Mouse (Mus musculus): ENCODE measurements around the gene Csf1.

The Csf1 gene

DNA sequence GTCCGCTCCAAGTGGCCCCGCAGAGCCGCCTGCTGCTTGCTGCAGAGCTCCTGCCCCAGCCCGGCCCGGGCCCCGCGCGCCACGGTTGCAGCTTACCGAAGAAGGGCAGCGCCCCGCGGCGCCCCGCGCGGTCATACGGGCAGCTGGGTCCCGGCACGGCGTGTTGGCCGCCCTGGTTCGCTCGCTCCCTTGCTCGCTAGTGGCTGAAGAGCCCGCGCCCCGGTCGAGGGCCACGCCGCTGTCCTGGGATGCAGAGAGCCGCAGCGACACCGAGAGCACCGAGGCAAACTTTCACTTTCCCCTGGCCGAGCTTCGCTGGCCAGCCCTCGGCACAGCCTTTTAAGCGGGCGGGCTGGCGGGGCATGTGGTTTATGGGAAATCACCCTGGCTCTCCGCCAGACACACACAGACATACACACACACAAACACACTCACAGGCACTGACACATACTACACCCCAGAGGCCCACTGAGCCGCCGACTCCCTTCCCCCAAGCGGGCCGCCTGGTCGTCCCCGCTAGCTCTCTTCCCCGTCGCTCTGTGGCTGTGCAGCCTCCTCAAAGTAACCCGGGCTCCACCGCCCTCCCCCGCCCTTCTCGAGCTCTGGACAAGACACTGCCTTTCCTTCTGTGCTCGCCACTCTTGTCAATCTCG, at the start of gene Csf1:
Gene Csf1, minus strand, starts transcription at position 541 of the 653 bp plus-strand sequence.
- peak; percentile 89 to 96 for DNase-seq (ENCODE audit: inconsistent age in 2 of 2, low spot score in 1 of 2)

DNA sequence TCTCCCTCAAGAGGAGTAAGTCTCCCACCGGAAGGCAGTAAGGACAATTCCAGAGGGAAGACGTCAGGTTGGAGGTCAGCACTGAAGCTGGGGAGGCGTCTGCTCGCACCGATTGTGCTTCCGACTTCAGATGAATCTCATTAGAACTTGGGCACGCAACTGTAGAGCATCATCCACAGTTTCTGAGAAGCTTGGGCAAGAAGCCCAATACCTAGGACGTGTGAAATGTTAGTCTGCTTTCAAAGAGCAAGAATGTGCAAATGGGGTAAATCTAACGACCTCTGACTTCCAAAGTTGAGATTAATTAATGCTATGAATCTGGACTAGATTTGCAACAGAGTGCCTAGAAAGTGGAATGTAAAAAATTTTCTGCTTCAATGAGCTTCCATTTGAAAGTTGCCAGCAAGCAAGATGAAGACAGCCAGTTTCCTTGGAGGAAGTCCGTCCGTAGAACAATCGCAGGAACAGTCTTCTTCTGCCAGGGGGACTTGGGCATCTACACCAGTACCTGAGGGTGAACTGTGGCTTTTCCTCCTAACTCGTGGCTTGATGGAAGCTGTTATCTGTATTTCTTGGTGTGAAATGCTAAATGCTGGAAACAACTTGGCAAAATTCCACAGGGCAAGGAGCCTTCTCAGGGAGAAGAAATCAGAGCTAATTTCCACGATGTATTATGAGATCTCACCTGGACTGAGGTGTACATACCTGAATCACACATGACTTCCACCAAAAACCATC, 47.9 kb upstream of the Csf1 start:
- no peak for DNase-seq (ENCODE audit: inconsistent age in 2 of 2, low spot score in 1 of 2)

DNA sequence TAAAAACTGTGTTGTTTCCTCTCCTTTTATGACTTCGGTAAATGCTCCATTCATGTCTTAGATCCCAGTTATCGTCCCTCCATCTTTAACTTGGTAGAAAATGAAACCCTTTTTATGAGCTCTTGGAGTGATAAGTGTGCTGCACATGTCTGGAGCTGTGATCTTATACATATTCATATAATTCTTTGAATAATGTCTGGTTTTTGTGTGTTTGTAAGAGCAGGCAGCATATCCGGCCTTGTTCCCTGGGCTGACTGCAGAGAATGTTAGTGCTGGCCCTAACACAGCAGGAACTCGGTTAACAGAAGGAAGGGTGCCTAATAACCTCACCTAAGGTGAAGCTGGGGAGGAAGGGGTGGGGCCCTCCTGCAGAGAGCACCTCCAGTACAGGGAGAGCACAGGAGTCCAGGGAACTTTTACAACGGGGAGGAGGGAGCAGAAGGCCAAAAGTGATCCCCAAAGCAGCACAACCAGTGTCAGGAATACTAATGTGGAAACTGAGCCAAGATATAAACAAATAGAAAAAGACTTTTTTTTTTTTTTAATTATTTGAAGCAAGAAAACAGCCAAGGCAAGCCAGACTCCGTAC, 47.2 kb upstream of the Csf1 start:
- no peak for DNase-seq (ENCODE audit: inconsistent age in 2 of 2, low spot score in 1 of 2)

DNA sequence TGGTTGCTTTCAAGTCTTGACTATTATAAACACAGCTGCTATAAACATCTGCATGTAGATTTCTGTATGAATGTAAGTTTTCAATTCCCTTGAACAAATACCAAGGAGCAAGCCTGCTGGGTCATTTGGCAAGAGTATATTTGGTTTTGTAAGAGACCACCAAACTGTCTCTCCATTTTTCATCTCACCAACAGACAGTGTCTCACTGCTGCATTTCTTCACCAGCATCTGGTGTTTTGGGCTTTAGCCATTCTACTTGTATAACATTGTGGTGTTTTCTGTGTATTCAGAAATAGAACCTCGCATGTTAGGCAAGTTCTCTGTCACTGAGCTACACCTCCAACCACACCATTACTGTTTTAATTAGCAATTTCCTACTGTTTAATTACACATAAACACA, 46.6 kb upstream of the Csf1 start:
- no peak for DNase-seq (ENCODE audit: inconsistent age in 2 of 2, low spot score in 1 of 2)

DNA sequence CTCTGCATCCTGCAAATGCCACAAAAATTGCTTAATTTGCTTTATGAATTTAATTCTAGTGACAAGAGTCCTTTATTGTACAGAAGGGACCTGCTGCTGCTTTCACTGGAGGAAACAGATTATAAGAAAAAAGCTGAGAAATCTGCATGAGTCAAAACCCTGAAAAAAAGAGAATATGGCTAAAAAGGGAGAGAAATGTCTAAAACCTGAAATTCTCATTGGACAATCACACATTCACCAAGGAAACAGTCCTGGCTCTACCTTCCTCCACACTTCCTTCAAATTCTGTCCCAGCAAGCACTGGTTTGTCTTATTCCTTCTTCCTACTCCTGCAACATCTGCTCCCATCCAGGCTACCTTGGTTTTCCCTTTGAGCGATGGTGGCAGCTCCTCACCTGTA, 44.5 kb upstream of the Csf1 start:
- no peak for DNase-seq (ENCODE audit: inconsistent age in 2 of 2, low spot score in 1 of 2)

DNA sequence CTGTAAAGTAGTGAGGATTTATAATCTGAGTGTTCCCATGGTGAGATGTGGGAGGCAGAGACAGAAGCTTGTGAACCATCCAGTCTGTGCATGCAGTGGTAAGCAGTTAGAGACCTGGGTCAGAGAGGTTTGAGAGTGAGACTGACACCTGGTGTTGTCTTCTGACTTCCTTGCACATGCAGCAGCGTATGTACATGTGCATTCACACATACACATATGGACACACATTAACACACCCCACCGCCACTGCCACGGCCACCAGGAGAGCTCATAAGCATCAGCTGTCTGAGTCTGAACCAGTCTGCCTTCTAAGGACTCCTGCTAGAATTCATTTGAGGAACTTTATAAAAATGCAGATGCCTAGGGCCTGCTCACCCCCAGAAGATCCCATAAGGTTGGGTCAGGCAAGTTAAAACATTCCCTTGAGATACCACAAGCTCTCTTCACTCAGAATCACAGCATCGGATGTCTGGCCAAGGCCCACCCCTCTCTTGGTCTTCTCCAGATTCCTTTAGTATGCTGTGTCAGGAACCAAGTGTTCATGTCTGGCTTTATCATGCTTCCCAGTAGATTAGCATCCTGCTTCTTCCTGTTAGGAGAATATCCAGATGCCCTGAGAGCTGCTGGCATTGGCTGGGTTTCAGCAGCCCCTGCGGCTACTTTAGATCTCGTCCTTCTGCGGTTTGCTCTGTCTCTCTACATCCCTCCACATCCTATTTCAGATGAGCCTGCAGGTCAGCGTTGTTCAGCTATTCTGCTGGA, 42.1 kb upstream of the Csf1 start:
- DNase-seq (ENCODE audit: inconsistent age in 2 of 2, low spot score in 1 of 2) = no peak

DNA sequence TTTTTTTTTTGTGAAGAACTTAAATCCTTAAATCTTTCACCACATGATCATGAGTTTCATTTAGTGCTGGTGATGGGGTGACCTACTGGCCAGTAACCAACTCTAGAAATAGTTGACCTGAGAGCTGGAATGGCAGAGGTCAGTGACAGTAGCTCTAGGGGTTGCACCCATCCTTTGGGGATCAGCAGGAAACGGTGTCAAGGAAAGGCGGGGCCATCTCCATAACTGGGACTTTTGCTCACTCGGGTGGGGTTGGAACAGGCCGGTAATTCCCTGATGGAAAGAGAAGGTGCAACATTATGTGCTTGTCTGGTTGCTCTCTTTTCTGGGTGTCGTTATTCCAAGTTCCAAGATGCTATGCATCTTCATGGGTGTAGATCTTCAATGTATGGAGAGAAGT, 38.7 kb upstream of the Csf1 start:
- no peak for DNase-seq (ENCODE audit: inconsistent age in 2 of 2, low spot score in 1 of 2)

DNA sequence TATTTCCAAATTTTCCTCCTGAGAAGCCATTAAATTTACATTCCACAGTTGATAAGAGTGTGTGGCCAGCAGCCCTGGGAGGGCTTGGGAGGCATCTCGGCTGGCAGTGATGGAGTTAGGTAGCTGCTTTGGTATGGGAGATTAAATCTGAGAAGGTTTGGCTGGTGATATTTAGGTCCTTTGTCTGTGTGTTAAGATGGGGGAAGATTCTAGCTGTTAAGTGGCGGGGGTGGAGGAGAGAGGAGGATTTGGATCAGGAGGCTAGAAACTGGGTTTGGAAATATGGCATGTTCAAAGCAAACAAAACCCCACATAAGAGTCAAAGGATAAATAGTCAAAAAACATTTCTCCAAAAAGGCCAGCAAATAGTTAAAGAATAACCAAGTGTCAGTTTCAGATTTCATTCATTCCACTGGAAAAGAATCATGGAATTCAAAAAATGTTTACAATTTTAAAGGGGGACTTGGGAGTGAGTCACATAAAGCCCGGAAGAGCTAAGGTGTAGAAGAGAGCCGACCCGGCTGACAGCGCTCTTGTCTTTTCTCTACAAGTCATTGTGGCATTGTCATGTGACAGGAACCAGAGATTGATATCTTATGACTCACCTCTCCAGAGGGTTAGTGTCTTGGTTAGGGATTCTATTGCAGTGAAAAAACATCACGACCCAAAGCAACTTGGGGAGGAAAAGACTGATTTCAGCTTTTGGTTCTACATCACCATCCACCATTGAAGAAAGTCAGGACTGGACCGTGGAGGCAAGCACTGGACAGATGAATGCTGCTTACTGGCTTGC, 36.1 kb upstream of the Csf1 start:
- peak in 1 of 2 experiments; percentile 63 for DNase-seq (ENCODE audit: inconsistent age in 2 of 2, low spot score in 1 of 2)

DNA sequence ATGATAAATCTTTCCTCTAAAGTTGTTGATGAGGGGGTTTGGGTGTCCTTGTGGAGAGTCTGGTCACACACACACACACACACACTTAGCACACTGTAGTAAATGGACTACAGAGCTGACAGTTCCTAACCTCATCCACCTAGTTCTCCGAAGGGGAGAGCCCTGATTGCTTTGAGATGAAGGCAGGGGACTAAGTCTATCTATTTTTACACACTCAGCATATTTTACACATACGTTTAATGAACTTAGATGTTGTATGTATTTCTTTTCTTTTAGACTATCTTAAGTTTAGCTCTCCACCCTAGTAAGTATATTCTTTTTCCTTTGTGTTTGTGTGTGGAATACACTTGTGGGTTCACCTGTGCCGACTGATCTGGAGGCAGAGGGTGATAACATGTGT, 34.6 kb upstream of the Csf1 start:
- no peak for DNase-seq (ENCODE audit: inconsistent age in 2 of 2, low spot score in 1 of 2)

DNA sequence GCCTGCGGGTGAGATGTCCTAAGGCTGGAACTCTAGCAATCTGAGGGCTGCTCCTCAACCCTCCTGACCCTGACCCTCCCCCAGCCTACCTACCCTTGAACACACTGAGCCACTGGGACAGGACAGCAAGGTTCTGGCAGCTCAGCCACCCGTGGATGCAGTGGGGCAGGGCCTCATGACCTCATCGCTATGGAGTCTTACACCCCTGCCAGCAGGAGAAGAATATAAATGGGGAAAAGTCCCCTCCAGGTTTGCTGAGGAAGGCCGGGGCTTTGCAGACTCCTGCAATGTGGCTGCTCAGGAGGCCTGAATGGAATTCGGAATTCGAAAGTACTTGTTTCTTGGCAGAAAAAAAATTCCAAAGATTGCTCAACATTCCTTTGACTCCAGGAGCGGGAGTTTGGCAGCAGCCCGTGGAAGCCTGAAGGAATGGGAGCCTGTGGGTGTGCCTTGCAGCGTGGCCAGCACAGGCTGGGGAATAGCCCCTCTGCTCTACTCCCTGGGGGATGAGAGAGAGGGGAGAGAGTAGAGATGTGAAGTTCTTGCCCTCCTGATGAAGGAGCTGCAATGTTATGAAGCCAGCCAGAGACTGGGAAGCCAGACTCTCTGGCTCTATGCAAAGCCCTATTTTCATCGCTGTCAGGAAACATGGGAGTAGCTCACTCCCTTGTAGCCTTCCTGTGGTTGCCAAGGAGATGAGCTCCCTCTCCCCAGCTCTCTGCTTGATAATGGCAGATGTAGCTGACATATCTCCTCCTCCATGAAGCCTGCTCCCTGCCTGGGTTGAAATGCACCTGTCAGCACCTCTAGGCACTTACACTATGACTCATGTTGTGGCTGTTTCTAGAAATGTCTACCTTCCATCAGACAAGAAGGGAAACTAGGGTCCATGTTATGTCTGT, 33.3 kb upstream of the Csf1 start:
- DNase-seq (ENCODE audit: inconsistent age in 2 of 2, low spot score in 1 of 2) = peak; percentile 51 to 86

DNA sequence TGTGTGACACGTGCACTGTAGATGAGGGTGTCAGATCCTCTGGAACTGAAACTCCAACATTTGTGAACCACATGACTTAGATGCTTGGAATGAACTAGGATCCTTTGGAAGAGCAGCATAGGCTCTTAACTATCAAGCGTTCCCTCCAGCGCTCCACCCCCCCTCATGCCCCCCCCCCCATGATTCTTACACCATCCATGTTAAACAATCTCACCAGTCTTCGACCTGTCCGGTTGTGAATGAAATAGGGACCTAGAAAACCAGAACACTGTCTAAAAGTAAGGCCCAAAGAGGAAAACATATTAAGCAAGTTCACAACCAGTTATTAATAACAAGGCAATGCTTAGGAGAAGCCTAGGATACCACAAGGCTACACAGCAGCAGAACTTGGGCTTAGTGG, 32.5 kb upstream of the Csf1 start:
- no peak for DNase-seq (ENCODE audit: inconsistent age in 2 of 2, low spot score in 1 of 2)

DNA sequence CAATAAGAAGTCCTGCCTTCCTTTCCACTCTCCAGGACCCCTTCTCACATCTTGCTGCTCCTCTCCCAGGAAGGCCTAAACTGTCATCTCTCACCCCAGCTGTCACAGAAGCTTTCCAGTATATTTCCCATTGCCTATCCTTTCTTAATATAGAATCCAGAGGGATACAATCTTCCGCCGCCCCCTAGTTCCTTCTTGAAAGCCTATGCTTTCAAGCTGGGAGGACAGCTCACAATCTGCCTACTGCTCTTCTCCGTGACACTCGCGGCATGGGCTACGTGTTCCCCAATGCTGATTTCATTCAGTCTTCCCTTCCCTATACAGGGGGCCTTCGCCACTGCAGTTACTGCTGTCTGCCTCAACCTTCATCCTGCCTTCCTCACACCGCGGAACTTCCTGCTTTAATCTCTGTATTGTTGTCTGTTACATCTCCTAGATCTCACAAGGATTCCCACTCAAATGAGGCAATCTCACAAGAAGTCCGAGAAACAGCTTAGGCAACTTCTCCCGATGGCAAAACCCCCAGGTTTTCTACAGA, 30.6 kb upstream of the Csf1 start:
- no peak for DNase-seq (ENCODE audit: inconsistent age in 2 of 2, low spot score in 1 of 2)

DNA sequence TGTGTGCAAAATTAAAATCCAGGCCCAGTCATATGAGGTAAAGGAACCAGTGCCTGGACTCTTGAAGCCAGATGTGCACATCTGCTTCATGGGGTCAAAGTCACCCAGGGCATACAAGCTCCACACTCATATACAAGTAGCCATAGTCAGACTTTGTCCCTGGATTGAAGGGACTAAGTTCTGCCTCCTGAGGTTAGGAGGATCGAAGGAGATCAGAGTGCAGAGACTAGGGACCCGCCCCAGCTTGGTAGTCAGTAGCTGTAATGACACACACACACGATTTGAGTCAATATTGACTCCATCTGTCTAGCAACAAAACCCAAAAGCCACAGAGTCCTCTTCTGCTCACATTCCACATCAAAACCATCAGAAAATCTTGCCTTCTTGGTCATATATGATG, 30.0 kb upstream of the Csf1 start:
- DNase-seq (ENCODE audit: inconsistent age in 2 of 2, low spot score in 1 of 2) = no peak

DNA sequence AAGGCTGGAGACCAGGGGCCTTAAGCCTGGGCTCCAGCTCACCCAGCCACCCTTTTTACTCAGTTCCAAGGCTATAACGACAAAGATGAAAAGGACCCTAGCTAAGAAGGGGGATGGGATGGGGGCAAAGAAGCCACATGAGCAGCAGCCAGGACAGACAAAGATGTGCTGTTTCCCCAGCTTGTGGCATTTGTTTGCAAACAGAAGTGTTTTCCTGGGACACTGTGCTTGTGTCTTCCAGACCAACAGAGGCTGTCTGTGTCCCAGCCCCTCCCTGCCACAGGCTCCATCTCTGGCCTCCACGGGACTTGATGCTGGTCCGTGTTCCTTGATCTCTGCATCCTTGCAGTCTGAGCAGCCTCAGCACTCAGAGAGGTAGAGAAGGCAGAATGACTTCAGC, 28.6 kb upstream of the Csf1 start:
- DNase-seq (ENCODE audit: inconsistent age in 2 of 2, low spot score in 1 of 2) = no peak

DNA sequence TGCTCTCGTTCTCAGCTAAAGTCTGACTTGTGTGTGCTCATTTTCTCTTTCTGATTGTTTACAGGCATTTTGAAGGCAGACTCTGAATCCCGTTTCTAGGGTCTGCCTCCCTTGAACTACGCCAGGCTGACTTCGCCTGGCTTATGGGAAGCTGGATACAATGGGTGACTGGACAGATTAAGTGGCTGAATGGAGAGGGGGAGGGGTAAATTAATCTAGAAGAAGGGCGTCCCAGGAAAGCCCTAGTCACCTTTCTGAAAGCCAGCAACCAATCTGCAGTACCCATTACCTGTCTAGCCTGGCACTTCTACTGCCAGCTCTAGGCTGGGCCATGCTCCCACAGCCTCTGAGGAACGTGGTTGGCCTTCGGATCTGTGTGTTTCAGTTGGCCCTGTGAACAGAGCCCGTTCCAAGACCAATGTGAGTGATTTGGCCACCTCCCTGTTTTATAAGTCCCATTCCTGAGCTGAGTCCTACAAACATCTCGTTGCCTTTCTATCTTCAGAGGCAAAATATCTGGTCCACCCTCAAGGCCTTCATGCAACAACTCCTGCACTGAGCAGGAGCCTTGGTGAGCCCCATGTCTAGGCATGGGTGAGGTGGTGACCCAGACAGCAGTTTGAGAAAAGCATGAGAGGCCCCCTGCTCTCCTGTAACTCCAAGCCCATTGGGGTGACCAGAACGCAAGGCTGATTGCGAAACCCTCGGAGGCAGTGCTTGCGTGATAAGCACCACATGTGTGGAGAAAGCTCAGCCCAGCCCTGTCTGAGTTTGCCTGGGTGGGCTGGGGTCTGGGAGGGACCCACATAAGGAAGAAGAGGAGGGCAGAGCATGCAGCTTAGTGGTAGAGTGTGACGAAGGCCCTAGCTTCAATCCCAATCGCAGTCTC, 27.6 kb upstream of the Csf1 start:
- DNase-seq (ENCODE audit: inconsistent age in 2 of 2, low spot score in 1 of 2) = peak in 1 of 2 experiments; percentile 55

DNA sequence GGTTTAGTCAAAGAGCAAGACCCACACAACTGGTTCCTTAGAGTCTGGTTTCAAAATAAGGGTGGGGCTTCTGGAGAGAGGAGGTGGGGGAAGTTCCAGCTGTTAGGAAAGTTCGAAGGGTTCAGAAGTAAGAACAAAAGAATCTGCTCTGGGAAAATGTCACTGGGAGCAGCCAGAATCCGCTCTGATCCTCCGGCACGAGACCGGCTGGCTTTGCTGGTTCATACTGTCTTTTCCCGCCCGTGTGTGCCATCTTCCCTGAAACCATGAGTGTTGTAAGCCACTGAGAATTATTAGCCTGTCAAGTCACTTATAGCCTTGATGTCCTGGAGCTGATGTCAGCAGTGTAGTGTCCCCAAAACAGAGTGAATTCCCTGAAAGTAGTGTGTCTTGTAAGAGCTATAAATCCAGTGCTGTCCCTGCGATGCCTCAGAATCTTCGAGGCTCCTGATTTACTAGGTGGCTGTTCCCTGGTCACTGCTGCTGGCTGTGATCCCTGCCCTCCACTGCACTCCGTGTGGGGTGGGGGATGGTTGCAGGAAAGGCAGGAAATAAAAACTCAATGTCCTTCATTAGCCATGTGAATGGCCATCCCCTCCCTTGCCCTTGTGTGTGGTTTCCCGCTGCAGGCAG, 26.8 kb upstream of the Csf1 start:
- peak; percentile 42 to 85 for DNase-seq (ENCODE audit: inconsistent age in 2 of 2, low spot score in 1 of 2)

DNA sequence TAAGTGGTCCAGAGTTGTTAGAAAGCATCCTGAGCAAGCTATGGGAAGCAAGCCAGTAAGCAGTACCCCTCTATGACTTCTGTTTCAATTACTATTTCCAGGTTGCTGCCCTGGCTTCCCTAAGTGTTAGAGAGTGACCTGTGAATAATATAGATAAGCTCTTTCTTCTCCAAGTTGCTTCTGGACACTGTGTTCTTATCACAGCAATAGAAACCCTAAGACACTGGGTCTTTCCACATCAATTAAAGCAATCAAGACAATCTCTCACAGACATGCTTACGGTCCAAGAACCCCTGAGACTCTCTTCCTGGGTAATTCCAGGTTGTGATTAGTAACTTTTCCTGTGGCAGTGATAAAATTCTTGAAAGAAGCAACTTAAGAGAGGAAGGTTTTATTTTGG, 26.1 kb upstream of the Csf1 start:
- DNase-seq (ENCODE audit: inconsistent age in 2 of 2, low spot score in 1 of 2) = no peak

DNA sequence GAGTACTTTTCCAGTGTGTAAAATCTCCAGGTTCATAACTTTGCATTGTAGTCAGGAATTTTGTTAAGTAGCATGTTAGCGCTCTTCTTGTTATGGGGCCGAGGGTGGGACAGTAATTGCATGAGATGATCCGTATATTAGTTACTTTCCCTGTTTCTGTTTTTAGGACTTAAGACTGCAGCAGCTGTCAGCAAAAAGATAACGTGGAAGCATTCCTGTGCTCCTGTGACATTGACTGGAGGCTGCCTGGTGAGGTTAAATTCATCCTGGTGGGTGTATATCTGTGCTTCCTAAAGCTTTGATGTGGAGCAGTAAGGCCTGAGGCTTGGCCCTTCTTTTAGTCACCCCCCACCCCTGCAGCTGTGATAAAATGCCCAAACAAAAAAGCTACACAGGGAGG, 25.3 kb upstream of the Csf1 start:
- no peak for DNase-seq (ENCODE audit: inconsistent age in 2 of 2, low spot score in 1 of 2)
